Mouse (Mus musculus) CD4-positive, CD25-positive, alpha-beta regulatory T cell, adult 9 weeks (primary cell): Measurements from ENCODE around the gene Erich6b. TPM values are rescaled to one million over a fixed set of nuclear protein-coding genes. Genes with fewer than 3 reads are reported as not detected.

Experiments used
- polyA plus RNA-seq: library from polyadenylated mRNA; unstranded; fragments of 100-300 nt; shearing (Covaris generic); gene quantifications from one replicate; pipeline ENCODE4 v1.2.1, GENCODE M21; 2017

The Erich6b gene
- polyA plus RNA-seq, result not detected

GRCm38 (mm10) chr14:75642080-75642479, at the start of gene Erich6b:
Gene Erich6b (plus strand): TSS chr14:75642259.

DNA sequence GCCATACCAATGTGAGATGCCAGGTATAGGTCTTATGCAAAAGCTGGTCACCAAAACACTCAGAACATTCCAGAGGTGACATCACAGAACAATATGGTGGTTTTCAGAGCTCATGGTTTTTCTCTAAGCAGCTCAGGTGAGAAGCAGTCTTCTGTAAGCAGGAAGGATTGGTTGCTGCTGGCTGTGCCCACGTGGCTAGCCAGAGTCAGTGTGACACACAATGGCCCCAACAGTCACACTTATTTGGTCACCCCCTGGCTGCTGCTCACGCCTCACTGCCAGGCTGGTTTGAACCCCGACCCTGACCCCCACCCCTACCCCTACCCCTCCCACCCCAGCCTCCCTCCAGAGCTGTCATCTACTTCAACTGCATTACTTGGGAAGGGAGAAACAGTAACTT, 49.1 kb upstream of the Erich6b start, which contains the start of gene Spert:
Spert (minus strand) TSS at position 139 of the 400 bp plus-strand sequence.

Other genes starting within 250 kb of the Erich6b start
- 0.86 TPM for gene Siah3, start 186.3 kb upstream of the Erich6b start, polyA plus RNA-seq
- not detected for gene Spert, start 49.1 kb upstream of the Erich6b start, polyA plus RNA-seq
- 11.3 TPM for gene Cog3, start 112.3 kb downstream of the Erich6b start, polyA plus RNA-seq
- gene Slc25a30, start 144.8 kb downstream of the Erich6b start, polyA plus RNA-seq, result 19.3 TPM
- gene Tpt1, start 202.8 kb downstream of the Erich6b start, polyA plus RNA-seq, result 1,459 TPM